Mouse (Mus musculus) lung, postnatal 10 days (tissue): ENCODE results near the gene Epop.

Source experiments
- DNase-seq: peaks from one replicate; pipeline ENCODE4 v3.0.0; 2021

The Epop gene

DNA sequence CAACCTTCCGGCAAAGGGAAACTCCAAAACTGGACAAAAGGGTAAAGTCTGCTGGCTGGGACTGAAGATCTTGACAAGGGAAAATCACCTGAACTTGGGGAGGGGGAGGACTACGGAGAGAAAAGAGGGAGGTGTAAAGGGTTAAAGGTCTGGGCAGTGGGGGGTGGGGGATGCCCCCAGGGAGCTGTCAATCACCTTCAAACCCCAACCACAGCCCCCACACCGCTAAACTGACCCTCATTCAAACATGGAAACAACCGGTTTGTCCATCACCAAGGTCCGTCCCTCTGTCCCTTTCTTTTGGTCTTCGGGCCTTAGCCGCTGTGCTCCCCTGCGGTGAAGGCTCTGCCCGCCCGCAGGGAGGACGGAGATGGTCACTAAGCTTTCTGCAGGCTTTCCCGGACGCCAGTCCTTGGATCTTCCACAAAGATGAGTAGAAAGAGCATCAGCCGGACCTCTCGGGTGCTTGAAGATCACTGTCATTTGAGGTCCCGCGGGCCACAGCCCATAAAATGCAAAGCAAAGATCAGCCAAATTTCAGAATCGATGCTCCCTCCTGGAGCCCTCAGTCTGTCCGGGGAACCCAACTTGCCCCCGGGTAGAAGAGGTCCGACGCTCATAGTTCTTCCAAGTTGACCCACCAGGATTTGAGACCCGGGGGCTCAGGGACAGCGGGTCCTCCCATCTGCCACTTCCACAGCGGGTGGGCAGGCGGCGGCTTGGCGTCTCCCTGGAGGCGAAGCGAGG, 1.8 kb downstream of the Epop start:
- no peak for DNase-seq

DNA sequence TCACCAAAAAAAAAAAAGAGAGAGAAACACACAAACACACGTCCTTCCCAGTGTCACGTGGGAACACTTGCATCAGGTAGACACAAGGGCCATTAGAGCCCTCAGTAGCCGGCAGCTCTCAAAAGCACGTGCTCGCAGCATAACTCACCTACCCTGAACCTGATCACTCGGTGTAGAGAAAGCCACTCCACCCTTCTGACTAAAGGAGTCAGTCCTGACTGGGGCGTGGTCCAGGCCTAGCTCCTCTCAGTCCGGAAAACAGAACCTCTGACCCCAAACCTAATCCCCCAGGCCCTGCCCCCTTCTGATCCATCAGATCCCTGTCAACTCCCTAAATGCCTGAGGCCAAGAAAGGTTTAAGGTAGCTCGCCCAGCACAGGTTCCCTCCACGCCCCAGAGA, 2.7 kb downstream of the Epop start:
- DNase-seq: peak; percentile 36

DNA sequence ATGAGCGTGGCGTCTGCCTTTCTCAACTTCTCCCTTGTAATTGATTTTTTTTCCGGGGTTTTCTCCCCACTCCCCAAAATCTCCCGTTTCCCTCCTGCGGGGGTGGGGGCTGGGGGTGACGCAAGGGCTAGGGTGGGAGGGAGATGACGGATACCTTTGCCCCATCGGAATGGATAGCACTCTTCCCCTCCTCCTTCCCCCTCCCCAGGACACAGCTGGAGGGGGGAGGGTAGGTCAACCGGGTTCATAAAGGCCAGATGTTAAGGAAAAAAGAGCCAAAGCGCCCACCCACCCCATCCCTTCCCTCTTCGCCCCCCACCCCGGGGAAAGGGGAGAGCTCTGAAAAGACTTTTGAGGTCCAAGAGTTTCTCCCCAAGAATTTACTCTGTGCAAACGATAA, 3.1 kb downstream of the Epop start:
- no peak for DNase-seq

DNA sequence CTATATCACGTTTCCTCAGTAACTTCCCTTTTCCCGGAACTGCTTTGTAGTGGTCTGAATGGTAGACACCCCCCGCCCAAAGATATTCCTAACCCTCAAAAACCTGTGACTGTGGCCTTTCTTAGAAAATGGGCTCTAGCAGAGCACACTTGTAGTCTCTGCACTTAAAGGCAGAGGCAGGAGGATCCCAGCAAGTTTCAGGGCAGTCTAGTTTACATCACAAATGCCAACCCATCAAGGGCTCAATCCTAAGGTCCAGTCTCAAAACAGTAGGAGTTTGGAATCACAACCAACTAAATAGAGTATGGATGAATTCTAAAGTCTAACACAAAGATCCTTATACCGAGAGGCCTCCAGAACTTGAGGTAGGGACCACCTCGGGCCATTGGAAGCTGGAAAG, 4.0 kb downstream of the Epop start:
- no peak for DNase-seq

DNA sequence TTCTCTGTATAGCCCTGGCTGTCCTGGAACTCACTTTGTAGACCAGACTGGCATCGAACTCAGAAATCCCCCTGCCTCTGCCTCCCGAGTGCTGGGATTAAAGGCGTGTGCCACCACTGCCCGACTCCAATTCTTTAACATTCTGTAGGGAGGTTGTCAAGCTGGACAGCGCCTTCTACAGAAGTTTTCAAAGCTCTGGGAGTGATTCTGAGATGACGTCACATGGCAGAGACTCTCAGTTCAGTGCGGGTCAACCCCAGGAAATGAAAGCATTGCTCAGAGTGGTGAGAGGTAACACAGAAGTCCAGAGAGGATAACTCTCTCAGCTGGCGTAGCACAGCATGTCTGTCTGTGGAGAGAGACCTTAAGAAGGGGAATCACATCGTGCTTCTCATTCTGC, 6.3 kb downstream of the Epop start:
- DNase-seq: no peak

DNA sequence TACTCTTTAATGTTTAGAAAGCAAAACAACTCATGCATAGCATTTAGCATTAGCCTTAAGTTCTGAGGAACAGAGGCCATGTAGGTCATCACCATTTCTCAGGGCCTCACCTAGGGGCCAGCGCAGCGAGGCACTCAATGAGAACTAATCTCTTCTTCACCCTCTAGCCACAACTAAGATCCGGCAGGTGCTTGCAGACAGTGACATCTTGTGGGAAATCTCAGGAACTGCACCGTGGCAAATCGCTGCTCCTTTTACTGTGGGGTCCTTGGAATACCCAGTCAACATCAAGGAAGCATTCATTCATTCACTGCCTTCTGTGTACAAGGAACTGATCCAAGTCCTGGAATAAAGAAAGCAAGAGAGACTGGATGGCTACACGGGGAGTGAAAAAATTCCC, 7.1 kb downstream of the Epop start:
- DNase-seq: peak; percentile 81

DNA sequence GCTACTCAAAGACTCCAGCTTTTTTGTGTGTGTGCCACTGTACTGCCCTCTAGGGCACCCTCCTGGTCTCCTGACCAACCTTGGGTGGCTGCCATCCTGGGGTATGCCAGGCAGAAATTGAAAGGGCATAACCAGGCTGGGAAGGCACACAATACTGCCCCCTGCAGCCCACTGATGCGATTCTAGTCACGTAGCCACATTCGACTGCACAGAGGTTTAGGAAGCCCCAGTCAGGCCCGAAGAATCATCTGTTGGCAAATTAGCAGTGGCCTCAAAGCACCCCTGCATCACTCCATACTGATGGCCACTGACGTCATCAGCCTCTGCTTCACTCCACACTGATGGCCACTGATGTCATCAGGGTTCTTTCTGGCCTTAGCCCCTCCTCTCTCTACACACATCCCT, 10.1 kb downstream of the Epop start:
- DNase-seq: peak; percentile 83

DNA sequence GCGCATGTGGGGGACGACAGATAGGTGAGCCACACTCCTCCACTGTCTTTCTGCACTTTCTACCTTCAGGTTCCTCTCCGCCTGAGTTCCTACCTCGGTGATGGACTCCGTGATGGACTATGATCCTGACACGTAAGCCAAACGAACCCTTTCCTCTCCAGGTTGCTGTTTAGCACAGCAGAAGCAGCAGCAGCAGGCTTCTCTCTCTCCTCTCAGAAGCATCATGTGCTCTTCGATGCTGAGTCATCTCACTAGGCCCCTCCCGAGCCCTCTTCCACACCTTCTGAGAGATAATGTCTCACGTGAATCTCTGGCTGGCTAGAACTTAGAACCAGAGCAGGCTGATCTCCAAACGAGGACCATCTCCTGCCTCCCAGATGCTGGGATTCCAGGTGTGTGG, 11.1 kb downstream of the Epop start:
- no peak for DNase-seq

DNA sequence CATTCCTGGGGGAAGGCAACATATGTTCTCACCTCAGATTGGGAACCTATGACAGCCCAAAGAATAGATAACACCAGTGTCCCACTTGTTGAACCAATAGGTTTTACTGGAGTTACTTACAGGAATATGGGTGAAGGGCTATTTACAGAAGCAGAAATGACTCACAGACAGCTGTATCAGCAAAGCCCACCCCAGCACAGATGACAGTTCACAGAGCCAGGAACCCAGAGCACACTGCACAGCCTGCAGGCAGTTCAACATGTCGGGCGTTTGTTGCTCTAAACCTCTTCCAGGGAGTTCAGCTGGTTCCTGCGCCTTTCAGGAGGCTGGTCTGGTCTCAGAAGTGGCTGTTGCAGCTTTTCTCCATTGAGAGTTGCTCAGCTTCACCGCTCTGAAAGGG, 14.2 kb downstream of the Epop start:
- DNase-seq: no peak

DNA sequence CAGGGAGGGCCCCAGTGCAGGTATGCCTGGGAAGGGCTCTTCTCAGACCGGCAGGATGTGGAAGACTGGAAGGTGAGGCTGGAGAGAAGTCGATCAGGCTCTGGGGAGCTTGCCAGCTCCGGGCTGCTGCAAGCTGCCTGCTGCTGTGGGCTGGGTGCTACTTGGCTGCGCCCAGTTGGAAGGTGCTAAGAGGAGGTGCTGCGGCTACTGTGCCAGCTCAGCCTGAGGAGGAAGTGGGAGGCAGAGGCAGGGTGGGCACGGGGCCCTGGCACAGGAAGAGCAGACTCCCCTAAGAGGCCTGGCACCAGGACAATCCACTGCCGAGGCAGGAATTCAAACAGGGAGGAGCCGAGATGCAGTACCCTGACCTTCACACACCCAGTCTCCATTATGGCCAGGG, 18.4 kb downstream of the Epop start:
- DNase-seq: peak; percentile 21

DNA sequence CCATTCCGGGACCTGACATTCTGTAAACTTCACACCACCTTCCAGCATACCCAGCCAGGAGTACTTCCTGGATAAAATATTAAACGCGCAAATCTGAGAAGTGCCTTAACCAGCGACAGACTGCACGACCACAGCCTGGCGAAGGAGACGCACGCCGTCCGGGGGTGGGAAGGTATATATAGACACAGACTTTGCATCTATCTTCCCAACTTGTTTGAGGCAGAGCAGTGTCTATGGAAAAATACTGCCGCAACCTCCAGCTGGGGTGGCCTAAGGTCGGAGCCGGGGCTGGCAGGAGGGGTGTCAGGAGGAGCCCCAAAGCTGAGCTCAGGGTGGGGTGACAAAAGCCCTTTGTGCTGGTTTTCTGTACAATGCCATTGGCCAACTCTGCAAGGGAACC, 19.8 kb downstream of the Epop start:
- DNase-seq: no peak

DNA sequence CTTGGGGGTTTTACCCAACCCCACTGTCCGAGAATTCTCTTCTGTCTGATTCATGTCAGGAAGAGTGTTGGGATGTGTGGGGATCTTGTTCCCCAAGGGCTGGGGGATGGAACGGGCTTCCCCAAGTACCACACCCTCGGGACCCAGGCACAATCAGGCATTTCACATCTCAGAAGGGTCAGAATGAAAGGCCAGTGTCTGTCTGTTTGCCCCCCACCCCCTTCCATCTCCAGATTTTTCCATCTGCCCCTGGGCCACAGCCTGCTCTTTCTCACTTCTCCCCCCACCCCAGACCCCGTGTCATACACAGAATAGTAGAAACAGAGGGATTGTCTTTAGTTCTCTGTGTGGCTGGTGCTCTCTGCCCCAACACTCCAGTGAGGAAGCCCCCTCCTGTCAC, 20.6 kb downstream of the Epop start:
- DNase-seq: no peak

DNA sequence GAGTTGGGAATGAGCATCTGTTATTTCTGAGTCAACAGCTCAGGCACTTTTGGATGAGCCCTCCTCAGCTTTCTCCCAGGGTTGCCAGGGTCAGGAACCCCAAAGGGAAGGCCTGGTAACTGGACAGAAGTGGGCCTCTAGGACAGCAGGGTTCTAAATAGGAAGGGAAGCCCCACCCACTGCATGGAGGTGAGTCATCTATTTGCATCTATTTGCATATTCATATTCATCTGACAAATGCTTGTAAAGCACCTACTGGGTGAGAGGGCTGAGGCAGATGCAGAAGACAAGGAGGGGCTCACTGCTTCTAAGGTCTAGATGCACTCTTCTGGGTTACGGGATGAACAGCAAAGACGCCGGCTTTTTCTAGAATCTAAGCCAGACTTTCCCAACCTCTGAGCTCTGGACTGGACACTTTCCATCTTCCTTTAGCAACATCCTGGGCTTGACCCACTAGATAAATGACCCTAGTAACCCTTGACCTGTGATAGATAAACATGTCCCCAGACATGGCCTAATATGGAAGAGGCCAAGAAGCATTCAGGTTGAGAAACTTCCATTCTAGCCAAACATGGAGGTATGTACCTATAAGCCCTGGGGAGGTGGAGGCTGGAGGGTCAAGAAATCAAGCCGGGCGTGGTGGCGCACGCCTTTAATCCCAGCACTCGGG, 22.3 kb downstream of the Epop start:
- no peak for DNase-seq

DNA sequence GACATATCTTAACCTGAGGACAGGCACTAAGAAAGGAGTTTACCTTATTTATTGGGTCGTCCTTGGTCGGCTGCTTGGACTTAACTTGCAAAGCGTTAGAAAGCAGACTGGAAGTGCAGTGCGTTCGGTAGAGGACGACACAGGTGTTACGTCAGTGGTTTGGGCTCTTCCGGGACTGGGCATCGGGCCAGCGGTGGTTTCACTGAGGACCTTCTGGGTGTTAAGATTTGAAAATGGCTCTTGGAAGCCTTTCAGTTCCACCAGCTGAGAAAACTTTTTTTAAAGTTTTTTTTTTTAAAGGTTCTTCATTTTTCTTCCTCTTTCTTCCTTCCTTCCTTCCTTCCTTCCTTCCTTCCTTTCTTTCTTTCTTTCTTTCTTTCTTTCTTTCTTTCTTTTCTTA, 25.6 kb downstream of the Epop start:
- DNase-seq: peak; percentile 78

DNA sequence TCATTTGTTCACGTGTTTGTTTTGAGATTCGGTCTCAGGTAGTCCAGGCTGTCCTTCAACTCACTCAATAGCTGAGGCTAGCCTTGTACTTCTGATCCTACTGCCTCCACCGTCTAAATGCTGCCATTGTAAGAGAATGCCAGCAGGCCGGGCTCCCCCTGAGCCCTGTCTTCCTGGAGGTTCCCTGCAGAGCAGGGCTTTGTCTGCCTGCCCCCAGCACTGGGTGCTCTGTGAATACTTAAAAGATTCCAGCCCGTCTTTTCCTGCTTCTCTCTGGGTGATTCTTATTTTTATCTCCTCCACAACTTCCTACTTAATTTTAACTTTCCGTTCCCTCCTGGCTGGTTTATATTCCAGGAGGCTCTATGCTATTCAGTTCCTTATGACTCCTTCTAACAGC, 27.3 kb downstream of the Epop start:
- DNase-seq: no peak

DNA sequence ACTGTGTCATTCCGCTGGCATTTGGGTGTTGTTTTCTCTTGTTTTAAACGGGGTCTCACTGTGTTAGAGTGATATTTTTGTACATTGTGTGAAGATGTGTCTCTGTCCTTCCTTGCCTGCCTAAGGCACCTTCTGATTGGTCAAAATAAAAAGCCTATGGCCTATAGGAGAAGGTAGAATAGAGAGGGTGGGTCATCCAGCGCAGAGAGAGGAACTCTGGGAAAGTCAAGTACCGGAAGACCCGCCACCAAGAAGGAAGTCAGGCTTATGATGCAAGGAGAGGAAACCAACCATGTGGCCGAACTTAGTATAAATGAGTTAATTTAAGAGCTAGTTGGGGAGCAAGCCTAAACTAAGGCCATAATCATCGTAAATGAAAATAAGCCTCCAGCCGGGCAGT, 30.4 kb downstream of the Epop start:
- no peak for DNase-seq

DNA sequence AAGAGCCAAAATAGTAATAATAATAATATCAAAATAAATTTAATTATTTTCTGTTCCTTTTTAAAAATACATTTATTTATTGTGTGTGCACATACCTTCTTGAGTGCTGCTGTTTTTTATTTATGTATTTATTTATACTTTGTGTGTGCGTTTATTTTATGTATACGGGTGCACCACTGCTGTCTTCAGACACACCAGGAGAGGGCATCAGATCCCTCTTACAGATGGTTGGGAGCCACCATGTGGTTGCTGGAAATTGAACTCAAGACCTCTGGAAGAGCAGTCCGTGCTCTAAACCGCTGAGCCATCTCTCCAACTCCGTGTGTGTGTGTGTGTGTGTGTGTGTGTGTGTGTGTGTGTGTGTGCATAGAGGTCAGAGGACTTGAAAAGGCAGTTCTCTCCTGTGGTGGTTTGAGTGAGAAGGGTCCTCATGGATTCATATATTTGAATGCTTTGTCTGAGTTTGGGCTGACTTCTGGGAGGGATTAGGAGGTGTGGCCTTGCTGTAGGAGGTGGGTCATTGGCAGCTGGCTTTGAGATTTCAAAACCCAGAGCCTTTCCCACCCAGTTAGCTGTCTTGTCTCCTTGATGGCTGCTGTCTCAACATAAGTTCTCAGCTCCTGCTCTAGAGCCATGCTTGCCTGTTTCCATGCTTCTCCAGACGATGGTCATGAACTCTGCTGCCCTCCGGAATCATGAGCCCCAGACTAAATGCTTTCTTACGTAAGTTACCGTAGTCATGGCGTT, 31.4 kb downstream of the Epop start:
- no peak for DNase-seq

DNA sequence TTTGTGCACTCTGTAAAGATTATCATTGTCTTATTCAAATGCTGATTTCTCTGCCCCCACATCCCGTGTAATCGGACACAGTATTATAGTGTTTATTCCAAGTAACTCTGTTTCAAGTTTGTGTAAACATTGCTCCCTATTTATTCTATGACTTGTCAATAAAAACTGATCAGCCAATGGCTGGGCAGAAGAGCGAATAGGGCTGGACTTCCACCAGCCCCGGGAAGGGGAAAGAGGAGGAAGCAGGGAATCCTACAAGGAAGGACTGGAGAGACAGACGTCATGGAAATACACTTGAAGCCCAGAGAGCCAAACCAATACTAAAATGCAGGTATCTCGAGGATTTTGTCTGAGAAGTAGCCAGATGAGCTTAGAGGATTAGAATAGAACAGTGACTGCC, 35.4 kb downstream of the Epop start:
- peak; percentile 75 for DNase-seq

DNA sequence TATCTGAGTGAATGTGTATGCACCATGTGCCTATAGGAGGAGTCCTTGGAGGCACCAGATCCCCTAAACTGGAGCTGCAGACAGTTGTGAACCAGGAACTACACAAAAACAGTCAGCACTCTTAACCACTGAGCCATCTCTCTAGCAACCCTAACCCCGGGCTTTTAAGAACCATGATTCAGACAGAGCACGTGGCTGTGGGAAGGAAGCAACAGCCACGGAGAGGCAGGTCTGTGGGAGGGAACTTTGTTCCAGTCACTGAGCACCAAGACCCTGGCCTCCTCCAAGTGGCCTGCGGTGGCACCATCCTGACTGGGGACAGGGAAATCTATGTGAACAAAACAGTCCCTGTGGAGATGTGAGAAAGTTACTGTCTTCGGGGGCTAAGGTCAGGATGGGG, 37.6 kb downstream of the Epop start:
- no peak for DNase-seq

DNA sequence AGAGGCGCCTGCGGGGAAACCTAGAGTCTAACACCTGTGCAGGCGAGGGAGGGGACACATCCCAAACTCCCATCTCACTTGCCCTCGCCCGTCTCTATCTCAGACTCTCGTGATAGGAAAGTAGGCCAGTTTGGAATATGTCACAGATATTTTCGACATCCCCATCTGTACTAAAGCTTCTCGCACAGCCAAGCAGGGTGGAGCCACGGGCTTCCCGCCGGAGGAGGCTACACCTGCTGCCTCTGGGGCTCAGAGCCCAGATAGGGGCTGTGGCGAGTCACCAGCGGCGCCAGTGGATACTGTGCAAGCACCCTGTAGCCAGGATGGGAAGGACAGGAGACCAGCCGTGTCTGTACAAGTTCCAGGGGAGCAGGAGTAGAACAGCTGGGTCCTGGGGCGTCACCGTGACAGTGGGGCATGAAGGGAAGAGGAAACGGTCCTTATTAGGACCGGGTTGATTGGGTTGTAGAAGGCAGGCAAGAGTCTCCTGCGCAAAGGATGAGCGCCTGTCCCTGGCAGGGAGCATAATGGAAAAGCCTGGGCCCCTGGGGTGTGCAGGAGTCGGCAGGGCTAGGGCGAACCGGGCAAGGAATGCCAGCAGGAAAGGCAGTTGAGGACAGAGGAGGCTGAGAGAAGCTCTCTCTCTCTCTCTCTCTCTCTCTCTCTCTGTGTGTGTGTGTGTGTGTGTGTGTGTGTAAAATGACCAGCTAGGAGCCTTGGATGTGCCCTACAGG, 39.1 kb downstream of the Epop start:
- no peak for DNase-seq

DNA sequence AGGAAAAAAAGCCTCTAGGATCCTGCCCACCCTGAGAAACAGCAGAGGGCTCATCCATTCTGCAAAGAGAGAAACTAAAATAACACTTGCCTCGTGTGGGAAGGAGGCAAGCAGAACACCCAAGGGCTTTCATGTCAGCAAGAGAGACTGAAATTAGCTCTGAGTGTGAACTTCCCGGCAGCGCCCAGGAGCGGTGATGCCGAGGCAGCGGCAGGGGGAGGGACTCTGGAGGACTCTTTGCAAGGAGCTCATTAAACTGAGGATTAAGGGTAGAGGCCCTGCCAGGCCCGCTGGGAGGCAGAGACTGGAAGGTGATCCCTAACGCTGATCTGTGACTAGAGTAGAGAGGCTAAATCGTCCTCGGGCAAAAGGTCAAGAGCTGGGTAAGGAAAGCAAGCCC, 40.3 kb downstream of the Epop start:
- peak; percentile 40 for DNase-seq

DNA sequence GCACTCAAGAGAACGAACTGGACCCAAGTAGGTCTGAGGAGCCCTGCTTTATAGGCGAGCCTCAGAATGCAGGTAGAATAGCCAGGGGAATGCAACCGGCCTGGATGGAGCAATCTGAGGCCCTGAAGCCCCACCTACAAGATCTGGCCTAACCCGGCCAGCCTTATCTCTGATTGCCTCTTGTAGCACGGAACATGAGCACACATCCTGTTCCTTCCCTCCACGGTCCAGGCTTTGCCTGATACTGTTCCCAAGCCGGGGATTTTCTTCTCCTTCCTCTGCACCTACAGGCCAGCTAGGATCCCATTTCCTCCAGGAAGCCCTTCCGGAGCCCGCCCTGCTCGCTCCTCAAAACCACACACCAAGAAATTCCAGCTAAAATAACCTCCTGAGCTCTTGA, 43.6 kb downstream of the Epop start:
- peak; percentile 80 for DNase-seq

DNA sequence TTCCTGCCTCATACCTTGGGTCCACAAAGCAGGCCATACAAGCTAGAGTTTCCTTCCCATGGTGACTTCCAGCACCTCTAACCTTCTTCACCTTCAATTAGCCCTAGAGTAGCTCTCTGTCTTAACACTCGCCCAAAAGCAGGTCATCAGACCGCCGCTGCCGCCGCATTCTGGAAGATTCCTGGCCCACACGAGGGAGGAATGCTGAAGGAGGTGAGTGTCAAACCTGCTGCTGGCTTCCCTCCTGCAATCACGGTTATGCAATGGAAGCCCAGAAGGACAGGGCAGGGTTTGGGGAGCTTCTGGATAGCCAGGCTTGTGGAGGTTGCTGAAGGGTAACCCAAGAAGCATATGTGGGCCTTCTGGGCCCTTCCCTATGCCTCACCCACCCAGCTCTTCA, 45.0 kb downstream of the Epop start:
- DNase-seq: no peak
